Mouse (Mus musculus) bone marrow, adult 2 months (tissue): ENCODE results near the gene Psat1. TPM values are rescaled to one million over a fixed set of nuclear protein-coding genes. Genes with fewer than 3 reads are reported as not detected.
A peak's percentile ranks its signal among the peaks of the same experiment; 100 is the strongest.

ENCODE experiments used
- H3K27ac ChIP-seq: fragments of 200-500 bp; 2 replicates; pipeline ENCODE4 v1.5.1; 2012; ENCODE audit warnings: low read depth, mild to moderate bottlenecking, control low read depth, inconsistent platforms, low read length; ENCODE audit not compliant: control insufficient read depth, poor library complexity, insufficient read depth
- H3K4me1 ChIP-seq: fragments of 200-500 bp; 2 replicates; pipeline ENCODE4 v1.6.1; 2011; ENCODE audit warnings: low read length; ENCODE audit not compliant: control insufficient read depth, insufficient read depth
- H3K4me3 ChIP-seq: fragments of 200-500 bp; replicated peaks from 2 replicates; pipeline ENCODE3; 2011; ENCODE audit warnings: mild to moderate bottlenecking, low read depth, low read length, control low read depth; ENCODE audit not compliant: control insufficient read depth
- CTCF ChIP-seq: fragments of 200-500 bp; IDR thresholded peaks from 2 replicates; pipeline ENCODE4 v1.5.1; 2011; ENCODE audit warnings: low read length, control low read depth; ENCODE audit not compliant: control insufficient read depth, insufficient read depth
- POLR2A ChIP-seq: fragments of 200-500 bp; IDR thresholded peaks from 2 replicates; pipeline ENCODE4 v1.6.1; 2011; ENCODE audit warnings: low read depth, mild to moderate bottlenecking, control low read depth, low read length, borderline replicate concordance; ENCODE audit not compliant: control insufficient read depth
- WGBS: fragments of 180-500 bp; shearing (Covaris S2); methylation state at CpG from one replicate; pipeline ENCODE4 v1.1.7; 2018; 5-methylcytosine and 5-hydroxymethylcytosine counted together
- polyA plus RNA-seq: library from polyadenylated mRNA; stranded (reverse); fragments of >200 nt; gene quantifications from 2 replicates; pipeline ENCODE4 v1.2.4, GENCODE M21; 2011; ENCODE audit warnings: low replicate concordance; ENCODE audit not compliant: missing spikeins, insufficient read depth, insufficient read length

The Psat1 gene
- polyA plus RNA-seq, 1 experiment, result 55.1 TPM

DNA sequence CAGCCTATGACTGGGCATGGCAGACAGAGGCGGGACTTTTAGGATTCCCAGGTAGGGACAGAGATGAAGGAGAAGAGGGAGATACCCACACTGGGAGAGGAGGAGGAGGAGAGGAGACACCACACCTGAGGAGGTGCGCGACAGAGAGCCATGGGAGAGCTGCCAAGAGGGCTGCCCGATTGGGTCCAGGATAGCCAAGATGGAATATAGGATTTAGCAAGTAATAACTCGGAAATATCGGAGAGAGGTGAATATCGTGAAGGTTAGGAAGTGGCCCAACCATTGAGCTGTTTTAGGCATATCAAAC lies 4.1 kb downstream of the Psat1 start:
- TF ChIP-seq POLR2A (no peak), CTCF (no peak)
- Histone ChIP-seq H3K4me1 (no peaks in the 10 kb centered on the region; the same call in 1 of the 2 replicates), H3K27ac (no peak overlapping the region), H3K4me3 (no peak overlapping the region)
- WGBS, result 82% methylated on average over 7 of the region's 7 CpGs

DNA sequence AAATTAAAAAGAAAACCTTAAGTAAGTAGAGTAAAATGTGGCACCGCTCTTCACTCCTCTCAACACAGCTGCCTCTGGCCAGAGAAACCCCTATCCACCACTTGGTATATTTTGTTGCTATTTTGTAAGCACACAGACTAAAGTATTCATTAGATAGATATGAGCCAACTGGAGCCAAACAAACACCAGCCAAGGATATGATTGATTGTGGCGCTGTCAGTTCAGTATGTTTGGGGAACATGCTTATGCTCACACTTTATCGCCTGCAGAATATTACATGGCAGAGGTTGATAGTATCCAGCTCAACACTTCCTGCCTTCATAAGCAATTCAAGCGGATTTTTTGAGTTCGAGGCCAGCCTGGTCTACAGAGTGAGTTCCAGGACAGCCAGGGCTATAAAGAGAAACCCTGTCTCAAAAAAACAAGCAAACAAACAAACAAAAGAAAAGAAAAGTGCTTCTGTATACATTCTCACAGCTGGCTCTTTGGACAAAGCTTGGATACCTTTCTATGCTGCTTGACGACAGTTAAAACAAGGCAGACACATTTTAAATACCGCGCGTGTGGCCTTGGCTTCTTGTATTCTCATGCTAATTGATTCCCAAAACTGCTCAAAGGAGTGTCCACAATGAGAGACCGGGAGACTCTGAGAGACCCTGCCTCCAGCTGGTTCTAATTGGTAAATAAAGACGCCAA lies 4.6 kb downstream of the Psat1 start:
- TF ChIP-seq POLR2A (no peak), CTCF (no peak)
- 84% methylated on average over 11 of the region's 11 CpGs for WGBS
- Histone ChIP-seq H3K4me1 (no peaks in the 10 kb centered on the region; the same call in 1 of the 2 replicates), H3K4me3 (no peak overlapping the region), H3K27ac (no peak overlapping the region)

DNA sequence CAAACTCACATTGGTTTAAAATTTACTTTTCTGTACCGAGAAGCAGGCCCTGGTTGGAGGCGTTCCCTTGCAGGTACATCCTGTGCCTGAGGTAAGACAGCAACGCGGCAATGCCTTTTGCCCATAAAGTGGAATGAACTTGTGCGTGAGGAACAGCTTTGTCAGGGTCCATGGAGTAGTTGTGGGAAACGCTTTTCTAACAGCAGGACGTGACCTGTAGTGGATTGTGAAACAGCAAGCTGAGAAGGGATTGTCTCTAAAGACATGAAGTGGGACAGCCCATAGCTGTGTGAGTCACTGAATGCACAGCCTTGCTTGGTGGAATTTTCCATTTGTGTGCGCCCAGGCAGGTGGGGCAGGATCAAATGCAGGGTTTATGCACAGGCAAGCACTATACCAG lies 5.7 kb downstream of the Psat1 start:
- 80% methylated on average over 8 of the region's 8 CpGs for WGBS
- Histone ChIP-seq H3K4me1 (no peaks in the 10 kb centered on the region; the same call in 1 of the 2 replicates), H3K27ac (no peak overlapping the region), H3K4me3 (no peak overlapping the region)
- TF ChIP-seq CTCF, result no peak
- TF ChIP-seq POLR2A, result no peak

DNA sequence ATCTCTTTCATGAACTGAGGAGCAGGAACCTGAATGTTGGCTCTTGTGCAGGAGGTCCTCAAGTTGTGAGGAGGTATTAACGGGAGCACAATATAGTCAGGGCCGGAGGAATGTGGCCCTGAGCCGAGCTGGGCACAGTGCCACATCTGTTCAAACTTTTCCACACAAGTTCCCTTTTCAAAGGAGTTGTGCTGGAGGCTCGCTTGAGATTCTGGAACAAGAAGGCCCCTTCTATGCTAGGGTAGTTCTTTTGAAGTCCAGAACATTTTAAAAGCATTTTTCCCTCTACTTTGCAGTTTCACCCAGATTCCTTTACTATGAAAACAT lies 21.5 kb downstream of the Psat1 start:
- TF ChIP-seq POLR2A (no peak), CTCF (no peak)
- 19% methylated on average over 4 of the region's 4 CpGs for WGBS
- no peak overlapping the region for H3K27ac ChIP-seq
- H3K4me1 ChIP-seq, result no peaks in the 10 kb centered on the region
- H3K4me3 ChIP-seq, result no peak overlapping the region

GRCm38 (mm10) chr19:15924866-15925718 lies 22.0 kb downstream of the Psat1 start:
- H3K27ac ChIP-seq, result peak overlapping the region; percentile 42; the same call in 1 of the 2 replicates
- peak overlapping the region; percentile 79 for H3K4me3 ChIP-seq
- H3K4me1 ChIP-seq, result no peaks in the 10 kb centered on the region
- TF ChIP-seq POLR2A, result peak; percentile 8; the same call in 1 of the 2 replicates
- TF ChIP-seq CTCF, result no peak
- 6% methylated on average over 43 of the region's 43 CpGs for WGBS

DNA sequence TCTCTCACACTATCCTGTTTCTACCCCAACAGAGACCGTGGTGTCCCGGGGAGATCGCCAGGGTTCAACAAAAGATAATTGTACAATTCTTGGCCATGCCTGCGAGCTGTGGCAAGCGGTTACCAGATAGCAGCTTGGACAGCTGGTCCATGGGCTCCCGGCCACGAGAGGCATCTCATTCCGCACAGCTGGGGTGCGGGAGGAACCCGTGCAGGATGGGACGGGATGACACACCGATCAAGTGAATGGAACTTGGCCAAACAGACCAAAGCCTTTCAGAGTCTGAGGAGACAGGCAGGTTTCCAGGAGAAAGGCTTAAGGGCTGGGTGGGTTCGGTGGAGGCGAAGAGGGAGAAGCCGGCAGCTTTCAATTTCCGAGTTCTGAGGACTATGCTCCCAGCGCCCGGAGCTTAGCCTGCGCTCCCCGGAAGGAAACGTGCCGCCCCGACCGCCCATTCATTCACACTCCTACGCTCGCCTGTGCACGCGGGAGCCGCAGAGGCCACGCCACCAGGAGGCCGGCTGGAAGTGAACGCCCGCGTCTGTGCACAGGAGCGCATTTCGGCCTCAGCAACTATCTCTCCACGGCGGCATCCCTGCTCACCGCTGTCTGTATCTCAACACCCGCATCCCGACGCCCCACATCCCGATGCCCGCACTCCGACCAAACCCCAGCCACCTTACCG lies 22.8 kb downstream of the Psat1 start:
- under 1% methylated on average over 46 of the region's 46 CpGs for WGBS
- H3K27ac ChIP-seq, result peak overlapping the region; percentile 42; the same call in 1 of the 2 replicates
- no peak for TF ChIP-seq POLR2A
- no peak for TF ChIP-seq CTCF

DNA sequence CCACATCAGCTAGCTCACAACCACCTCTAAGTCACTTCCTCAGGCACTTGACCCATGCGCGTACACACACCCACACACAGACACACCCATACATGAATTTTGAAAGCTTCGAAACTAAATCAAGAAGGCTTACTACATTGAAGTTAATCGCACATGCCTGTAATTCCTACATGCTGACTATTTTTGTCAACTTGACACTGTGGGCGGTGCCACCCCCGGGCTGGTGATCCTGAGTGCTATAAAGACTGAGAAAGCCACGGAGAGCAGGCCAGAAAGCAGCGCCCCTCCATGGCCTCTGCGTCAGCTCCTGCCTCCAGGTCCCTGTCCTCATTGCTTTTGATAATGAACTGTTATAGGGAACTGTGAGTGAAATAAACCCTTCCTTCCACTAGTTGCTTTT lies 23.7 kb downstream of the Psat1 start:
- H3K27ac ChIP-seq, result no peak overlapping the region
- no peaks in the 10 kb centered on the region for H3K4me1 ChIP-seq
- peak overlapping the region; percentile 40 for H3K4me3 ChIP-seq
- TF ChIP-seq CTCF (no peak), POLR2A (no peak)
- WGBS, result 10% methylated on average over 9 of the region's 9 CpGs

More for the DNA sequence above, 22.8 kb downstream of the Psat1 start:
- peak overlapping the region; percentile 79 for H3K4me3 ChIP-seq
- no peaks in the 10 kb centered on the region for H3K4me1 ChIP-seq

DNA sequence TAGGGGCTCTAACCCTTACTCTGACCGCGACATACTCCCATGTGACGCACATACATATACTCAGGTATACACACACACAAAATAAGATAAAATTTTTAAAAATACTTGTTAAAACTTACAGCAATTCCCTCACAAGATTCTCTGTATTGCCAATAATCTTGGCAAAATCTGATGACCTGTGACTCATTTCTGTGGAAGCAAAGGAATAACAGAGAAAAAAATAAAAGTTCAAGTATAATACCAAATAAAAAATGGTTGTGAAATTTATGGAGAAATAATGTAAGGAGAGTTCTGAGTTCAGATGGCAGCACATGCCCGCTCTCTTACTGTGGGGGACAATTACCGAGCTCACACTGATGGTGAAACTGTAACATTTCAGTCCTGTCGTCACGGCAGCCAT lies 27.8 kb downstream of the Psat1 start:
- WGBS, result 89% methylated on average over 7 of the region's 7 CpGs
- Histone ChIP-seq H3K4me3 (no peak overlapping the region), H3K4me1 (no peaks in the 10 kb centered on the region), H3K27ac (no peak overlapping the region)
- TF ChIP-seq POLR2A (no peak), CTCF (no peak)
